Mouse (Mus musculus): ENCODE data around the gene Aqp9.

- TF ChIP-seq CTCF (IDR thresholded peaks at IDR 0.05; ENCODE audit: insufficient read depth, low read length) (no peak), POLR2A (IDR thresholded peaks at IDR 0.05; ENCODE audit: borderline replicate concordance, extremely low read depth, low read depth, low read length) (no peak)
Measured at GRCm38 (mm10) chr9:71160849-71161711, 7.4 kb downstream of the Aqp9 start.

All from lung, adult 2 months (tissue).